Mouse (Mus musculus): ENCODE results near the gene Hdac7.

GRCm38 (mm10) chr15:97782749-97783105, 61.6 kb downstream of the Hdac7 start:
- no peak for TF ChIP-seq POLR2A (IDR thresholded peaks at IDR 0.05; ENCODE audit: insufficient read depth, low read depth, low read length)
- peak; percentile 91 for TF ChIP-seq CTCF (IDR thresholded peaks at IDR 0.05)
- TF ChIP-seq EP300 (IDR thresholded peaks at IDR 0.05; ENCODE audit: insufficient read depth, low read depth, low read length) = peak; percentile 57; the same call in 1 of the 2 replicates
